Mouse (Mus musculus) inflammation-experienced regulatory T-cells, adult 6 months (primary cell): ENCODE measurements at regions not wholly inside any gene's neighbourhood (a gene's known extent, or its start where the extent isn't known, plus 50 kb on each side); places are given as distances from the start of the nearest gene placed in this dataset.

ENCODE experiments used
- ATAC-seq: one replicate; pipeline ENCODE4 v1.8.0; 2017

GRCm38 (mm10) chr15:63670561-63670960 is 174.4 kb downstream of the Gsdmc2 start:
- ATAC-seq: no peak

DNA sequence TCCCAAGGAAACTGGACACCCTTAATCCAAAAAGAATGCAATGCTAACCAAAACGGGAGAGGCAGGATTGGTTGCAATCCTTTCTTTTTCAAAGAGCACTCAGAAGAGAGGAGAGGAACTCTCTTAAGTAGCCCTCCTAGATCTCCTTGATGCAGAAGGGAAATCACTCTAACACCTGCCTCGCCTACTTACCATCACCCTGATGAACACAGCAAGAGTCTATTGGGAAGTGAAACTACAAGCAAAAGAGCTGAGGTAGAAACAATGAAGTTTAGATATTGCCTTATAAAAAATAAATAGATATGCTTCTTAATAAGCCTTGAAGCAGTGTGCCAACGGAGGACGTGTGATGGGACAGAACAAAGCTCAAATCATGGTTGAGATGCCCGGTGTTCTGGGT is 177.4 kb downstream of the Gsdmc2 start:
- ATAC-seq: no peak

DNA sequence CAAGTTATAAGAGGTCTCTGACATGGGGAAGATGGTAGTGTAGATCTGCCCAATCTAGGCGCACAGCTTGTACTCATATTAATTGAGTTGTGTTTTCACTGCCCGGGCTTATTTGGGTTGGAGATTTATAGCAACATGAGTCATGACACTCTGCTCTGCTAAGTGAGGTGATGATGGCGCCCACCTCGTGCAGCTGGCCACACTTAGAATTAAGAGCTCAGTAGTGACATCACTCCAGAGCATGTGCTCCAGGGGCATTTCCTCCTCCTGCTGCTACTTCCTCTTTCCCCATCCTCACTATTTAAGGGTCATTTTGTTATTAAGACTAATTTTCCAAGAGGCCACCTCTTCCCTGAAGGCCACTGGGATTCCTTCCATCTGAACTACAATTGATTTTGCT is 179.5 kb downstream of the Gsdmc2 start:
- no peak for ATAC-seq

DNA sequence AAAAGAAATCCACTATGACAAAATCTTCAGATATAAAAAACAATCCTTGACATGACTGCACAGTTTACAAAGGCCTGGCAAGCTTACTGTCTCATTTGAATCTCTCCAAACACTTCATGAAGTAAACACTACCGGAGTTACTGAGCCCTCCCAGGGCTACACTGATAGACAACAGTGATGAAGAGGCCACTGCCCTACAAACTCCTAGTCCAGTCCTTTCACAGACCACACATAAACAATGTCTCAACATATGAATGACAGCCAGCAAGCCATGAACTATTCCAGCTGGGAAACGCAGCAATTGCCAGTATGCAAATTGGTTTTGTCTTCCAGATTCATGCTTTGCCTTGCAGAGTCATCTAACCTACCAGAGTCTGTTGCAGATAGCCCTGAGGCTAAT is 180.1 kb downstream of the Gsdmc2 start:
- ATAC-seq: no peak

- no peak for ATAC-seq
These were observed 182.8 kb downstream of the Gsdmc2 start for GRCm38 (mm10) chr15:63662183-63662582.

GRCm38 (mm10) chr15:63658031-63658521 is 186.9 kb downstream of the Gsdmc2 start:
- ATAC-seq: no peak

- peak; percentile 54 for ATAC-seq
These were observed 192.6 kb downstream of the Gsdmc2 start for GRCm38 (mm10) chr15:63652216-63652961.

GRCm38 (mm10) chr15:63651120-63651519 is 193.9 kb downstream of the Gsdmc2 start:
- no peak for ATAC-seq

DNA sequence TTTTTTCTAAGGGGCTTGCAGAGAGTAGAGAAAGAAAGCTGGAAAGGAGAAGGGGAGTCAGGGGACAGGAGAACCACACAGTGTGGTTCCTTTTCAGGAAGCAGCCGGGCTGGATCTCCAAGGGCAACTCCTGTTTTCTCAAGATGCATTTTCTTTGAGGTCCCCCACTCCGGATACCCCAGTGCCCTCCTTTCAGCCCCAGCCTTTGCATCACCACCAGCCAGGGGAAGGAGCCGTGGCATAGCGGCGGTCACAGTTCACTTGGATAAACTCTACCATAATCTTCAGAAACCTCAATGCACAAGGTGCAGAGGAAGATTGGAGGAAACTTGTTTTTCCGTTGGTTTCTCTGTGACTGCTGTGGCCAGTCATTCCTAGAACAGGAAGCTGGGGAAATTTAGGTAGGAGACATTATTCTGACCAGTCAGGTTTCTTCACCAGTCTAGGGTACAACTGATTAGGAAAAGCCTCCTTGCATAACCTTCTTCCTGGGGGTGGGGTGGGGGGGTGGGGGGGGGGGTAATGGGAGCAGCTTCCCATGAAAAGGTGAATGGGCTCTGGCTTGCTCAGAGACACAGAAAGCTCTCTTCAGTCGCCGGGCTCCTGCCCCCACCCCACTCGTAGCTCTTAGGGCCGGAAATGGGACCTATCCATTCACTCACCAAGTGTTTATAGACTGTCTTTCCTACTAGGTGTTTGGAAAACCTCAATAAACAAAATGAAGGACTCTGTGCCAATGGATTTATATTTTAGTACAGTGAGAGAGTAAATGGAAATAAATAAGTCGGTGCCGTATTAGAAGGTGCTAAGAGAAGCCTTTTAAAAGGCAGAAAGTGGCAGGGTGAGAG is 196.6 kb downstream of the Gsdmc2 start:
- no peak for ATAC-seq

- ATAC-seq: no peak
These were observed 220.2 kb downstream of the Gsdmc2 start for GRCm38 (mm10) chr15:63624814-63625213.

GRCm38 (mm10) chr15:63624249-63624648 is 220.7 kb downstream of the Gsdmc2 start:
- ATAC-seq: no peak

- ATAC-seq: no peak
These were observed 228.3 kb downstream of the Gsdmc2 start for GRCm38 (mm10) chr15:63616506-63617208.

DNA sequence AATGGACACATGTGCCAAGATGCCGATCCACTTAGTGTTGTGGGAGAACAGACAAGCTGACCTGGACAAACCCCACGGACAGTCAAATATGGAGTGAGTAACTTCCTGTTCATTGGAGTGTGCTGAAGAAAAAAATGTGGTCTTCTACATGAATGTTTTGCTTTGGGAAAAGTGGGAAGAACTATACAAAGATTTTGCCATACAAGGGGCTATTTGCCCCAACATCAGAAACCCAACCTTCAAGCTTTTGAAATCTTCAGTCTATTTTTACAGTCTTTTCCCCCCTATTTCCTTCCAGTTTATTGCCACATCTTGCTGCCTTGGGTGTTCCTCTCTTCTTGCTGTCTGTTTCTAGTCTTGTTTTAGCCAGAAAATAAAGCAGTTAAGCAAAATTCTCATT is 230.8 kb downstream of the Gsdmc2 start:
- ATAC-seq: no peak

- no peak for ATAC-seq
These were observed 231.9 kb downstream of the Gsdmc2 start for GRCm38 (mm10) chr15:63613120-63613519.

GRCm38 (mm10) chr15:63611161-63611560 is 233.8 kb downstream of the Gsdmc2 start:
- no peak for ATAC-seq

GRCm38 (mm10) chr15:63603100-63603714 is 241.8 kb downstream of the Gsdmc2 start:
- ATAC-seq: no peak

- ATAC-seq: peak; percentile 65
These were observed 243.4 kb downstream of the Gsdmc2 start for GRCm38 (mm10) chr15:63601543-63601942.

DNA sequence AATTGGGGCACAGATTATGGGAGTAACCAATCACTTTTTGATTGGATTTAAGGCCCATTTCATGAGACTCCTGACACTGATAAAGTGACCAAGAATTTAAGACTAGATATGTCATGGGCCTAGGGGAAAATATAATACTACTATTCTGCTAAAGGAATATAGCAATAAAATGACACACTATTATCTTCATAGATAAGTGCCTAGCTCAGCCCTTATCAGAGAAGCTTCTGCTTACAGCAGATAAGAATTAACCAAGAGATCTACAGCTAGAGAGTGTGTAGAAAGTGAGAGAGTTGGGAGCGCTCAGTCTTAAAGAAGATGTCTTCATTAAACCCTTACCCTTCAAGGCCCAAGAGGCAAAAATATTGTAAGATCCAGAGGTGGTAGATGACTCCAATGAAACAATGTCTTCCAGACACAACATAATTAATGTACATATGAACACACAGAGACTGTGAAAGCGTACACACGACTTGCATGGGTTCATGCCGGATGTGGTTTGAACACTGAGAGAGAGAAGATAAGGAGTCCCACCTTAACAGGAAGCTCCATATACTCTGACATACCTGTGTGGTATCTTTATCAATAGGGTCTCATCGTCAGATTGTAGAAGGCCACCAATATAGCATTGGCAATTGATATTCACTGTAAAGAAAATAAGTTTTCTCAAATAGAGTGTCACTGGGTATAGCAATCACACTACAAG is 252.1 kb downstream of the Gsdmc2 start:
- no peak for ATAC-seq

DNA sequence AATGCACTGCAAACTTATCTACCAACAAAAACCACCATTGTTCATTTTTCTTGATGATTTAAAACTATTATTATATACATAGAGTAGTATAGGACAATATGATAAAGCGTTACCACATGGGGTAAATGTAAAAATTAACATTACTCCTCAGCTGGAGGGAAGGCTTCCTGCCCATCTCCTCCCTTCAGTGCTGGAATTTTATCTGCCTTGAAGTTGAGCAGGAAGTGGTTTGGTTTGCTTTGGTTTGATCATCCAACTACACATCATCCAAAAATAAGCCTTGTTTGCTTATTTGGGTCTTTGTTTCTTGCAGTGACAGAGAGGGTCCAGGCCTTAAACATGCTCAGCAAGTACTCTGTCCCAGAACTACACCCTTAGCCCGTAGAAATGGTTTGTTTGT is 285.7 kb downstream of the Gsdmc2 start:
- ATAC-seq: no peak

GRCm38 (mm10) chr15:63558691-63559090 is 286.3 kb downstream of the Gsdmc2 start:
- no peak for ATAC-seq

DNA sequence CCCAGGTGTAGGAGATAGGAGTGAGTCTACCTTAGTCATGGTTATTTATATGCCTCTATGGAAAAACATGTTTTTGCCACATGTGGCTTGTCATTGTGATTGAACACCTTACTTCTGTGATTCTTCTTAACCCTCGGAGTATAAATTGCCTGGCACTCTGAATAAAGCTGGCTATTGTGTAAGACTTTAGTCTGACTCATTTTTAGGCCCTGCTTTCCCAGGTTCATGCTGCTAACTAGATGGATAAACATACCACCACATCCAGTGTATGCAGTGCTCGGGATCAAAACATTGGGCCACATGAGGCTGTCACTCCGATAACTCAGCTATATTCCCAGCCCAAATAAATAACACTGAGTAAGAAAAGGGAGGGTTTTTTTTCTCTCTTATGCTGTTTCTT is 287.2 kb downstream of the Gsdmc2 start:
- ATAC-seq: no peak

GRCm38 (mm10) chr15:63553597-63553996 is 291.4 kb downstream of the Gsdmc2 start:
- no peak for ATAC-seq
